Mouse (Mus musculus): Measurements from ENCODE around the gene Aven. TPM values are rescaled to one million over a fixed set of nuclear protein-coding genes. Genes with fewer than 3 reads are reported as not detected.

Aven gene
- polyA plus RNA-seq, 1 experiment = 12.9 TPM

DNA sequence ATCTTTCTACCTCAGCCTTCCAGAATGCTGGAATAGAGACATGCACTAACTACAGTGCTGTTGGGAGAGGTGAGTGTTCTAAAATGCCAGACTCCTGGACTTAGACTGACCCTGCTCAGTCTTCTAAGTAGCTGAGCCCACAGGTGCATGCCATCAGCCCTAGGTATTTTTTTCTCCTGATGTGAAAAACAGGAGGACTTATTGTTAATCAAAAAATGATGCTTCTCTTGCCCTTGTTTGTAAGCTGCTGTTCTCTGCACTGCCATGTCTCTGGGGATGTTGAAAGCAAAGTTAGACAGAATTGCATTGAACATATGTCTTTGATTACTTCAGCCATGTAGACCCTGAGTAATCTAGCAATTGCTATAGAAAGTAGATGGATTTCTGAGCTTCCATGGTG, 64.7 kb downstream of the Aven start:
- no peak for DNase-seq (ENCODE audit: low spot score)

DNA sequence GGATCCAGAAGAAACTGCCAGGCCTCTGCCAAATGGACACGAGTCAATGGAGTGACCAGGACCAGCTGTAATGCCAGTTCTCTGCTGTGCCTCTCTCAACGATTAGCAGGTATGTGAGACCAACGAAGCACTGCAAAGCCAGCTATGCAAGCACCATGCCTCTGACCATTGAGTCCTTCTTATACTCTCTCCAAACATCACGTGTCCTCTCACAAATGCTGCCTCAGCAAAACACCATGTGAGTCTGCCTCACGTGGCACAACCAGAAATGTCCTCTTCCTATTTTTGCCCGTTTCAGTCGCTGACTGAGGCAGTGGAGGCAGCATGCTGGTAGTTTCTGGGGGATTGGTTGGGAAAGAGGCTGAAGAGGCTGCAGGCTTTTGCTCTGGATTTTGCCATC, 68.8 kb downstream of the Aven start:
- no peak for DNase-seq (ENCODE audit: low spot score)

GRCm38 (mm10) chr2:112565060-112565459, 72.3 kb downstream of the Aven start:
- DNase-seq (ENCODE audit: low spot score) = no peak

DNA sequence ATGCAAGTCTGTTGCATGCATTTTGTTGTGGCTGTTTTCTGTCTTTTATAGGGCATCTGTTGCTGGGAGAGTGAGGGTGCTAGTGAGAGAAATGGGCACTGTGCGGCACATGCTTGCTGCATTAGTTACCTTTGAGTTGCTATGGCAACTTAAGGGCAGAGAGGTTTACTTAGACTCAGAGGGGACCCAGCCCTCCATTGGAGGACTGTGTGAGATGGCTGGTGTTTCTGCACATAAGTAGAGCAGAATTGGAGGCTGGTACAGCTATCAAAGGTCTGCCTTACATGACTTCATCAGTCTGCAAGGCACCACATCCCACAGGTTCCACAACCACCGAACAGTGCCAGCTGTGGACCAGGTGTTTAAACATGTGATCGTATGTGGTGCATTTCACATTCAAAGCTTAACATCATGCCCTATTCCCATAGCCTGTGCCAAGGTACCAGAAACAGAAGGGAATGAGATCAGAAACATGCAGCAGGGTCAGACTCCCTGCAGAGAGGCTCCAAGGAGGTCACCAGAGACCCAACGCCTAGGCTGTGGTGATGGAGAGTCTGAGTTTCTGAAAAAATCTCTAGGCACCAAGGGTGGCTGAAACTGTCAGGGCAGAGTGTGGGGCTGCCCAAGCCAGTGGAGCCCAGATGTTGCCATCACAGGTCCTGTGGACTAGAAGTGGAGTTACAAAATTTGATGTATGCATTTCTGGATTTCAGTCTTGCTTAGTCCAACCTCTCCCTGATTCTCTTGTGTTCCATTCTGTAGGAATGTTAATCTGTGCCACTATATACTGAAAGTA, 73.7 kb downstream of the Aven start:
- no peak for DNase-seq (ENCODE audit: low spot score)

DNA sequence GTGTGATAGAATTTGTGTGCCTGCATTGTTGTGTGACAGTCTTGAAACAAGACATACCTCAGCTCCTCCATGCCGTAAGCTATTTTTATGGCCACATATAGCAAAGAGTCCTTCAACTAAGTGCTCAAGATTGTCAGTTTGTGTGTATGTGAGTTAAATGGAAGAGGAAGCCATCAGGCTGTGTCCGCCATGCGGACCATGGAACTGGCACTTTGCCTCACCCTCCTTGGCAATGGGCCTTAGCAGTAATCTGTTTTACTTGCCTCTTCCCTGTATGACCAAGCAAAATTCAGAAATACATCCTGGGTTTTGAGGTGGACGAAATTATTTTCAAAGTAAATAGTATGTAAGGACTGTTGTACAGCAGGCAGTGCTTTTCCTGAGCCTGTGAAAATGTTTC, 75.0 kb downstream of the Aven start:
- no peak for DNase-seq (ENCODE audit: low spot score)

- no peak for DNase-seq (ENCODE audit: low spot score)
Measured at GRCm38 (mm10) chr2:112590985-112591384, 98.2 kb downstream of the Aven start.

GRCm38 (mm10) chr2:112591451-112591871, 98.7 kb downstream of the Aven start:
- no peak for DNase-seq (ENCODE audit: low spot score)

- no peak for DNase-seq (ENCODE audit: low spot score)
Measured at GRCm38 (mm10) chr2:112593322-112593721, 100.6 kb downstream of the Aven start.

DNA sequence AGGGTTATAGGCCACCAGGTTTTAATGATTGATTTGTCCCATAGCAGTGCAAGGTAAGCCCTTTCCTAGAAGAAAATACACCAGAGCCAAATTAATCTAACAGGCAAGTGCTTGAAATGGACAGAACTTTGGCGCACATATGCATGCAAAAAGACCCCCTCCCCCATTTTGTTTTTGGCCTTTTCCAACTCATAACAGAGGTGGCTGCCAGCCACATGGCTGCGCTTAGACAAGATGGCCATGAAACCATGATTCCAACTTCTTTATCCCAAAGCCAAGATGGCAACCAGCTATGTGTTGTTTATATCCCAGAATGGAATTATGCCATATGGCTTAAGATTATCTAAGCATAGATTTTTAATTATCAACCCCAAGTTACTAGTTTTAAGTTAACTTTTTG, 101.0 kb downstream of the Aven start:
- no peak for DNase-seq (ENCODE audit: low spot score)

DNA sequence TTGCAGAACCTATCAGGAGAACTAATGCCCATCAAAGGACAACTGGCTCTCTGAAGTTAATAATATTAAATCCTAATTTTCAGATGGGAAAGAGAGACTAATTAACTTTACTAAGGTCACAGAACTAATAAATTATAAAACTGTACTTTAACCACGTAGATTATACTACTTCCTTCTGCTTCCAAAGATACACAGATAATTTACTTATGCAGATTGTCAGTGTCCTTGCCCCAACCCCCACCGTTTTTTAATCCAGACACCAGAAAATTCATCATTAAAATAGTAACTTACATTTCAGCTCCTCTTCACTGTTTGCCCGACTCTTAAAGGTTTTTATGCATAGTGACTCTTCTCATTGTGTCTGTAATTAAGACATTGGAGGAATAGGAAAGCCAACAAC, 103.0 kb downstream of the Aven start:
- no peak for DNase-seq (ENCODE audit: low spot score)

GRCm38 (mm10) chr2:112596415-112596814, 103.7 kb downstream of the Aven start:
- no peak for DNase-seq (ENCODE audit: low spot score)

DNA sequence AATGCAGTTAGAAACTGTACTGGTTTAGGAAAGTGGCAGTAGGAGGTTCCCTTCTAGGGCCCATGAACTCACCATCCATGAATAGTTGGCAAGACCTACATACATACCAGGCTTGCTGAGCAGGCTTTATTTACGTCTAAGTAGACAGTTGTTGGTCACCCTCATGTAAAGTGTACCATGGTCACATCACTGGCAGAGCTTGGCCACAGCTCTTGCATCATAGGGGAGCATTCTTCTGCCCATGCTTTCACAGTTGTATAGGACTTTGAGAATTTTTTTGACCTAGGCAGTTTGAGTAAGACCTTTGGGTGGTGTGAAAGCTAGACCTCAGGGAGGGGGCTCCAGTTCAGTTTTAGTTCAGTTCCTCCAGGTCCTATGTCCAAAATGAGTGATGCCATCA, 104.3 kb downstream of the Aven start:
- no peak for DNase-seq (ENCODE audit: low spot score)

GRCm38 (mm10) chr2:112600222-112600621, 107.5 kb downstream of the Aven start:
- no peak for DNase-seq (ENCODE audit: low spot score)

- DNase-seq (ENCODE audit: low spot score) = no peak
Measured at GRCm38 (mm10) chr2:112602487-112602886, 109.7 kb downstream of the Aven start.

DNA sequence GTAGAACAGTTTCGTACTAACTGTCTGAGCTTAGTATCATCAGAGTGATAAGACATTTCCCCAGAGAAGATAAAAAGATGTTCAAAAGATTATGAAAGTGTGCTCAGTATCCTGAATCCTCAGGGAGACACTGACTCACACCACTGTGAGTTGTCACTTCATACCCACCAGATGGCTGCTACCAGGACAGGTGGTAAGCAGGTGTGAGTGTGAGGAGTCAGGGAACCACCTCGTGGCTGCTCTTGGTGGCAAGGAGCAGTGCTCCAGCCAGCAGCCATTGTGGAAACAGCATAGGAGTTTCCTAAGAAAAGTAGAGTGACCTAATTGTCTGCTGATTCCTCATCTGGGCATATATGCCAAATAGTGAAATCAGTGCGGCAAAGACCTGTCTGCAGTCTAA, 113.8 kb downstream of the Aven start:
- no peak for DNase-seq (ENCODE audit: low spot score)

DNA sequence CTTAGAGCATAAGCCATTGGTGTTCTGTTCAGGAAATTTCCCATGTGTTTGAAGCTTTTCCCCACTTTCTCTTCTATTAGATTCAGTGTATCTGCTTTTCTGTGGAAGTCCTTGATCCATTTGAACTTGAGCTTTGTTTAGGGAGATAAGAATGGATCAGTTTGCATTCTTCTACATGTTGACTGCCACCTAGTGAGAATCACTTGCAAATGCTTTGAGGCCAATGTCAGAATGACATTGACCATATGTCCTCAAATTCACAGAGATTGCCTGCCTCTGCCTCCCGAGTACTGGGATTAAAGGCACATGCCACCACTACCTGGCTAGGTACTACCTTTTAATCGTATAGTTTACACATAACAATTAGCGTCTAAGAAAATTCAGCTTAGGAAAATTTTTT, 119.9 kb downstream of the Aven start:
- DNase-seq (ENCODE audit: low spot score) = no peak

DNA sequence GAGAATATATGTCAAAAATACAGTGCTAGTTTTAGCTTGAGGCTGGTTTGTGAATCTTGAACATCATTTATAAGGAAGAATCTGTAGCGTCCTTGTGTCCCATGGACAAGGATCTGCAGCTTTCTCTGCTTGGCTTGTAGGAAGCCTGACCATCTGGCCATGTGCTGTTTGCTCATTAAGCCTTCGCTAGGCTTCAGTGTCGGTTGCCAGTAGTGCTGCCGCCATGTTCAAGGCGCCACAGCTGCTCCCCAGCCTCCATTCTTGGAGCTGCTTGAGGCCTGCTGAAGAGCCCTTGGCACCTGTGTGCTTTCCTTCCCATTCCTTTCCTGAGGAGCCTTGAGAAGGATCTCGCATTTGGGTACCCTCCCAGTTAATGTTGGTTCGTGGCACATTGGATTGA, 121.6 kb downstream of the Aven start:
- no peak for DNase-seq (ENCODE audit: low spot score)

DNA sequence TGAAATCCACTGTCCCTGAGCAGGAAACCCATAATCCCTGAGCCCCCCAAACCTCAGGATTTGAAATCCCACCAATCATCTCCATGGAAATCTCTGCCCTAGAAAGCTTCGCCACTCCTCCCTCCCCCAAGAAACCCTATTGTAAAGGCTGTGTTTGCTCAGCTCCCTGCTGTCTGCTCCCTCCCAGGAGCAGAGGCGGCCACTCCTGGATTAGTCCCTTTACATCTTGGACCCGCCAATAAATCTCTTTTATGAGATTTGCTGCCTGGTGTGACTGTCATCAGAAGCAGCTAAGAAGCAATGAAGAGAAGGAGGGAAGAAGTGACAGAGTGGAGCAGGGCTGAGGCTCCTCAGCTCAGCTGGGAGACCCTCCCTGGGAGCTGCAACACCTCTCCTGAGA, 124.4 kb downstream of the Aven start:
- no peak for DNase-seq (ENCODE audit: low spot score)

- no peak for DNase-seq (ENCODE audit: low spot score)
Measured at GRCm38 (mm10) chr2:112625156-112625555, 132.4 kb downstream of the Aven start.

DNA sequence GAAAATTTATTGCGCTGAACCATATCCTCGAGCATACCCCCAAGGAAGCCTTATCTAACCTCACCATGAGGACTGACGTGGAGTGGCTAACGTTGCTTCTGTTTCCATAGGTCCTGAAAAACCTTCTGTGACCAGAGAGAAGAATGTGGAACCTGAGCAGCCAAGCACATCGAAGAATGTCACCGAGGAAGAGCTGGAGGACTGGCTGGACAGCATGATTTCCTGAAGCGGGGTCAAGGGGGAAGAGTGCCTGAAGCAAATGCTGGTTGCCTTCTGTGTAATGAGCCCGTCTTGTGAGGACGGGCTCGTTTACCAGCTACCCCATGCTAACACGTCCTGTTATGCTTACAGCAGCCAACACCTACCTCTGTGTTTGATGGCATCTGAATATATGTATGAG, 137.9 kb downstream of the Aven start:
- DNase-seq (ENCODE audit: low spot score) = no peak

DNA sequence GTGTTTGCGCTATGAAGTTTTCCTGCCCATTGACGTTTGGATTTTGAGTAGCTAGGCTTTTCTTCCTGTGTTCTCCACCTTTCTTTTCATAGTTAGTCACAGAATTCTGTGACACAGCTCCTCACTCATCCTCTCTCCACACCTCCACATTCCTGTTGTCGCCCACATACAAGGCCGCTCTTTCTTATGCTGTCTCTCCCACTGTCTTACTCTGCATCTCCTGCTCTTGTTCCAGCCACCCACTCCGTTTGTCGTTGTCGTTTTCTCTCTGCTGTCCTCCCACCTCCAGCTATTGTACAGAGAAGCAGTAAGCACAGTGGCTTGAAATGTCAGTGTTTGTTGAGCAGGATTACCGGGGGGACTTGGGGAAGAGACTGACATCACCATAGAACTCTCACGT, 139.8 kb downstream of the Aven start:
- no peak for DNase-seq (ENCODE audit: low spot score)

GRCm38 (mm10) chr2:112637206-112637605, 144.4 kb downstream of the Aven start:
- no peak for DNase-seq (ENCODE audit: low spot score)

GRCm38 (mm10) chr2:112653836-112654235, 161.1 kb downstream of the Aven start:
- DNase-seq (ENCODE audit: low spot score) = no peak

GRCm38 (mm10) chr2:112656131-112656530, 163.4 kb downstream of the Aven start:
- DNase-seq (ENCODE audit: low spot score) = no peak
